Mouse (Mus musculus) left cerebral cortex, postnatal 4 days (tissue): ENCODE measurements at regions not wholly inside any gene's neighbourhood (a gene's known extent, or its start where the extent isn't known, plus 50 kb on each side); places are given as distances from the start of the nearest gene placed in this dataset.

Experiments used
- DNase-seq: peaks from one replicate; pipeline ENCODE4 v3.0.0-alpha.2; 2022
- intact Hi-C: fragments of 180-260 bp; cut with DNase I; formaldehyde crosslinking; loops from one replicate; pipeline ENCODE4 v1.15.1; 2025

GRCm38 (mm10) chr15:45266620-45267263 lies 5132.6 kb downstream of the 9330182O14Rik start:
- DNase-seq = peak; percentile 1
- intact Hi-C loops = no loop called here

- DNase-seq = no peak
- intact Hi-C loops = no loop called here
Observed at GRCm38 (mm10) chr15:45273677-45274076, 5139.5 kb downstream of the 9330182O14Rik start.

DNA sequence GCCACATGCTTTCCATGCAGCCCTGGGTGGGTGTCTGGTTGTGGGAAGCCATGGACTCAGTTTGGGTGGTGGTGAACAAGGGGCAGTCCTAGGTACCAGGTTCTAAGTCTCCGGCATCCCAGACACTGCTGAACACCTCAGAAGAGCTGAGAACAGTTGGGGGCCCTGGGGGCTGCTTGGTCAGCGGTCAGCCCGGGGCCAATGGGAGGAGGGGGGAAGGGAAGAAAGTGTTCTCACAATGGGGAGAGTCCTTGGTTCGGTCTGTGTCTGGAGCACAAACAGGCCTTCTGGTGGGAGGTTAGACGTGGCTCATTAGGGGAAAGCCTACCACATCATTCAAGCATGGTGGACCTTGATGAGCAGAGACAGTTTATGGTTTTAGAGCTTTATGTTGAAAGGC lies 5187.5 kb downstream of the 9330182O14Rik start:
- intact Hi-C loops = no loop called here
- no peak for DNase-seq

GRCm38 (mm10) chr15:45350496-45350895 lies 5216.3 kb downstream of the 9330182O14Rik start:
- DNase-seq = no peak
- intact Hi-C loops = no loop called here
